Mouse (Mus musculus) cerebellum, adult 2 months (tissue): ENCODE measurements at regions not wholly inside any gene's neighbourhood (a gene's known extent, or its start where the extent isn't known, plus 50 kb on each side); places are given as distances from the start of the nearest gene placed in this dataset.

Source experiments
- CTCF ChIP-seq: fragments of 200-500 bp; IDR thresholded peaks from 2 replicates; pipeline ENCODE4 v1.5.1; 2011; ENCODE audit warnings: low read depth, mild to moderate bottlenecking, control low read depth, low read length, moderate library complexity, borderline replicate concordance; ENCODE audit not compliant: insufficient read depth
- POLR2A ChIP-seq: fragments of 200-500 bp; IDR thresholded peaks from 2 replicates; pipeline ENCODE4 v1.6.1; 2011; ENCODE audit warnings: low read length, control low read depth, borderline replicate concordance; ENCODE audit not compliant: insufficient read depth

- no peak for TF ChIP-seq POLR2A
- TF ChIP-seq CTCF, result no peak
Measured at GRCm38 (mm10) chr11:64841092-64841491, 137.7 kb upstream of the Elac2 start.
